Mouse (Mus musculus) embryonic fibroblast, embryonic 13.5 days (primary cell): Measurements from ENCODE around the gene Plxna1. TPM values are rescaled to one million over a fixed set of nuclear protein-coding genes. Genes with fewer than 3 reads are reported as not detected.
A peak's percentile ranks its signal among the peaks of the same experiment; 100 is the strongest.

Experiments
- H3K27ac ChIP-seq: 2 replicates; pipeline ENCODE4 v1.5.1; 2012; ENCODE audit warnings: low read length, control low read depth, inconsistent platforms; ENCODE audit not compliant: insufficient read depth
- H3K4me1 ChIP-seq: 2 replicates; pipeline ENCODE4 v1.6.1; 2011; ENCODE audit warnings: low read length; ENCODE audit not compliant: control insufficient read depth, insufficient read depth
- H3K4me3 ChIP-seq: 2 replicates; pipeline ENCODE4 v1.5.1; 2011; ENCODE audit warnings: mild to moderate bottlenecking, control low read depth, low read length; ENCODE audit not compliant: insufficient read depth
- CTCF ChIP-seq: IDR thresholded peaks from 2 replicates; pipeline ENCODE4 v1.5.1; 2011; ENCODE audit warnings: mild to moderate bottlenecking, control low read depth, low read length, moderate library complexity, borderline replicate concordance; ENCODE audit not compliant: insufficient read depth
- POLR2A ChIP-seq: IDR thresholded peaks from 2 replicates; pipeline ENCODE4 v1.6.1; 2011; ENCODE audit warnings: low read depth, mild to moderate bottlenecking, control low read depth, low read length, moderate library complexity
- polyA plus RNA-seq: library from polyadenylated mRNA; stranded (reverse); fragments of >200 nt; gene quantifications from 2 replicates; pipeline ENCODE4 v1.2.4, GENCODE M21; 2011; ENCODE audit warnings: low read depth; ENCODE audit not compliant: missing spikeins, insufficient read length

The Plxna1 gene
- polyA plus RNA-seq, 1 experiment = 161 TPM

GRCm38 (mm10) chr6:89286286-89286655, 76.1 kb downstream of the Plxna1 start:
- TF ChIP-seq POLR2A (no peak), CTCF (no peak)
- Histone ChIP-seq H3K4me1 (no peaks in the 10 kb centered on the region; the same call in 1 of the 2 replicates), H3K4me3 (no peak overlapping the region), H3K27ac (no peak overlapping the region)

DNA sequence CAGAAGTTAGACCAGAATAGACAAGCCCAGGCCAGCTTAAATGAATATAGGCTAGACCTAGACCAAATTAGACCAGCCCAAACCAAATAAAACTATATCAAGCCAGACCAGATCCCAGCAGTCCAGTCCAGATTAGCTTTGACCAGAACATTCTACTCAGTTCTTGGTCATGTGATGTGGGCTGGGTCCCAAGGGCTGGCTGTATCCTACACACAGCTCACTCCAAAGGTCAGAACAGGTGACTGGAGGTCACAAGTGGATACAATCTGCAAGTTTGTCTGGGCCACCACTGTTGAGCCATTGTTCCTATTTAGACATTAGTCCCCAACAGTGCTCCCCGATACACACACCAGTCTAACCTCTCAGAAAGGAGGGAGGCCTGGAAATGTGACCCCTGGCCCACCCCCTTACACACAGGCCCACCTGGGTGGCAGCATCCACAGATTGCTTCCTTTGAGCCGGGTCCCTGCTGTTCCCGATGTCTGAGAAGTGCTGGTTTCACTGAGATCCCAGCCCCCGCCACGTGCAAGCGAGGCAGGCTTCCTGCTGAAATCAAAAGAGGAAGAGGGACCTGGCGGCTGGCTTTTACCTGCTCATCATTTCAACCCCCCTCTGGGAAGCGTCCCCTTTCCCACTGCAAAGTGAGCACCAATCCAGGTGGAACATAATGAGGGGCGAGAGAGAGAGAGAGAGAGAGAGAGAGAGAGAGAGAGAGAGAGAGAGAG, 76.7 kb downstream of the Plxna1 start:
- H3K4me1 ChIP-seq = no peaks in the 10 kb centered on the region; the same call in 1 of the 2 replicates
- TF ChIP-seq POLR2A = no peak
- no peak for TF ChIP-seq CTCF
- H3K4me3 ChIP-seq = no peak overlapping the region
- no peak overlapping the region for H3K27ac ChIP-seq

GRCm38 (mm10) chr6:89285116-89285515, 77.3 kb downstream of the Plxna1 start:
- no peak for TF ChIP-seq POLR2A
- H3K4me3 ChIP-seq = no peak overlapping the region

GRCm38 (mm10) chr6:89283095-89283494, 79.3 kb downstream of the Plxna1 start:
- H3K4me1 ChIP-seq = no peaks in the 10 kb centered on the region; the same call in 1 of the 2 replicates
- H3K4me3 ChIP-seq = no peak overlapping the region
- peak; percentile 17; the same call in 1 of the 2 replicates for TF ChIP-seq CTCF
- no peak for TF ChIP-seq POLR2A
- H3K27ac ChIP-seq = no peak overlapping the region

More at GRCm38 (mm10) chr6:89285116-89285515, 77.3 kb downstream of the Plxna1 start:
- H3K27ac ChIP-seq = no peak overlapping the region
- no peaks in the 10 kb centered on the region; the same call in 1 of the 2 replicates for H3K4me1 ChIP-seq

GRCm38 (mm10) chr6:89282626-89283025, 79.8 kb downstream of the Plxna1 start:
- no peak for TF ChIP-seq CTCF
- TF ChIP-seq POLR2A = peak; percentile 18; the same call in 1 of the 2 replicates
- Histone ChIP-seq H3K4me1 (no peaks in the 10 kb centered on the region; the same call in 1 of the 2 replicates), H3K27ac (no peak overlapping the region), H3K4me3 (no peak overlapping the region)

- Histone ChIP-seq H3K4me3 (no peak overlapping the region), H3K27ac (no peak overlapping the region), H3K4me1 (no peaks in the 10 kb centered on the region)
- TF ChIP-seq POLR2A = no peak
- no peak for TF ChIP-seq CTCF
Measured at GRCm38 (mm10) chr6:89281492-89282332, 80.7 kb downstream of the Plxna1 start.

DNA sequence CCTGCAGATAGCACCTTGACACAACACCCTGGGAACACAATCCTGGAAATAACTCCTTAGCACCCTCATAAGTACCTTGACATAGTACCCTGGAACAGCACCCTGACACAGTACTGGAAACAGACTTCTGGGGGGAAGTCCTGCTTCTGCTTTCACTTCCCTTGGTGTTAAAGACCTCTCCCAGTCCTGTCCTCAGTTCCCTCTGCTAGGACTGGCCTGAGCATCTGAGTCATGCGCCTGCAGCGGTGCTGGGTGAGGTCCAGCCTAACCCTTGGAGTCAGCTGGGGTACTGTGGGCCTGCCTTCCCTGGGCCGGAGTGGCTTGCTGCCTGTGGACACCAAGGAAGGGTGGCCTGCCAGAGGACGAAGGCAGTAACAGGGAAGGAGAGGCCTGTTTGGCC, 81.9 kb downstream of the Plxna1 start:
- Histone ChIP-seq H3K27ac (no peak overlapping the region), H3K4me1 (no peaks in the 10 kb centered on the region), H3K4me3 (no peak overlapping the region)
- TF ChIP-seq CTCF (no peak), POLR2A (no peak)

- Histone ChIP-seq H3K27ac (no peak overlapping the region; the same call in 1 of the 2 replicates), H3K4me1 (0 out of 2 replicates have a peak, but pooled peaks cover 2% of the 10 kb centered on the region), H3K4me3 (no peak overlapping the region)
- TF ChIP-seq CTCF = no peak
- no peak for TF ChIP-seq POLR2A
Measured at GRCm38 (mm10) chr6:89271731-89272475, 90.5 kb downstream of the Plxna1 start.

GRCm38 (mm10) chr6:89267181-89267580, 95.2 kb downstream of the Plxna1 start:
- Histone ChIP-seq H3K4me1 (0 out of 2 replicates have a peak, but pooled peaks cover 1% of the 10 kb centered on the region), H3K27ac (no peak overlapping the region), H3K4me3 (no peak overlapping the region)
- no peak for TF ChIP-seq POLR2A

Other genes starting within 250 kb of the Plxna1 start
- 11.6 and 14.4 TPM in 2 replicates for gene Chchd6, start 233.0 kb upstream of the Plxna1 start, polyA plus RNA-seq